Mouse (Mus musculus): ENCODE measurements around the gene 7530416G11Rik.

Gene 7530416G11Rik

GRCm38 (mm10) chr15:85503127-85503526 is at the start of gene 7530416G11Rik:
7530416G11Rik (minus strand) TSS chr15:85503227.
- DNase-seq = no peak

GRCm38 (mm10) chr15:85546500-85546899 is 43.5 kb upstream of the 7530416G11Rik start:
- DNase-seq = peak; percentile 12

GRCm38 (mm10) chr15:85545369-85545768 is 42.3 kb upstream of the 7530416G11Rik start:
- no peak for DNase-seq

- no peak for DNase-seq
These were observed 35.1 kb upstream of the 7530416G11Rik start for GRCm38 (mm10) chr15:85538170-85538569.

DNA sequence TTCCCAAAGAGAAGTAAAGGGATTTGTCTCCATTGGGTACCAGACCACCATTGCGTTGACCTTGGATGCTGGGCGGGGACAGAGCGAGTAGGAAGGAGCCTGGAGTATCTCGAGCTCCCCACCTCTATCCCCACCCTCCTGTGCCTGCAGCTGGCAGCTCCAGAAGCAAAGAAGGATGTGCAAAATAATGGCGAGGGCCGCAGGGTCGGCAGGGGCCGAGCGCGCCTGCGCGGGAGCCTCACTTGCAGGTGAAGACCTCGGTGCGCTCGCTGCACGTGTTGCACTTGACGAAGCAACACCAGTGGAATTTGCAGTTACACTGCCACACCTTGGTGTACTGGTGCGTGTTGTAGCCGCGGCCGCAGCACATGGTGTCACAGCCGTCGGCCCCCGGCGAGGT is 34.1 kb upstream of the 7530416G11Rik start:
- DNase-seq = no peak

DNA sequence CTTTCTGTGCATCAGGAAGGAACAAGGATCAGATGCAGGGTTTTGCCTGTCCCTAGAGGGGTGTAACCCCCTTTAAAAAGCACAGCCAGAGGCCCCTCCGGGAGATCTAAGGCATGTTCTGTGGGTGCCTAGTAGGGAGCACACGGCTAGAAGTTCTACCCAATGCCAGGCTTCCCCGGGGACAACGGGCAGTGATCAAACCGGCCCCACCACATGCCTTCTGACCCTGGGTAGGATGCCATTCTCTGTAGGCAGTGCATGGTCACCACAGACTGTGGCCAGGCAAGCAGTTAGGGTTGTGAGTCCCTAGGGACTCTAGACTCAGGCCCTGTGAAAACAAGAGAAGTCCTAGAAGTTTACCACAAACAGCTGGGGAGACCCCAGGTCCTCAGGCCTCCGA is 31.6 kb upstream of the 7530416G11Rik start:
- DNase-seq = no peak

DNA sequence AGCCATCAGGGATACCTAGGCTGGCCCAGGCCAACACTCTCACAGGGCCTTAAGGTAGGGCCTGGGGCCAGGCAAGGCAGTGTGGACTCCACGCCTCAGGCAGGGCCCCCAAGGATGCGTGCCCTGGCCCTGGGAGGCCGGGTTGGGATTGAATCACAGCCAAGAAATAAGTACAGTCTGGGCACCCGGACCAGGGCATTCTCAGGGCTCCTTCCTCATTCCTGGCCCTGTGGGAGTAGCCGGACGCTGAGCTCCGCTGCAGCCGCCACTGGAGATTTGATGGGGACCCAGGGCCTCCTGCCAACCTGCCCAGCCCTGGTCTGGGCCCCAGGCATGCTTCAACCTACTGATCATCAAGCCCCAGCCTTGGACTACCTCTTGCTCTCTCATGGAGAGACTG is 31.2 kb upstream of the 7530416G11Rik start:
- DNase-seq = no peak

DNA sequence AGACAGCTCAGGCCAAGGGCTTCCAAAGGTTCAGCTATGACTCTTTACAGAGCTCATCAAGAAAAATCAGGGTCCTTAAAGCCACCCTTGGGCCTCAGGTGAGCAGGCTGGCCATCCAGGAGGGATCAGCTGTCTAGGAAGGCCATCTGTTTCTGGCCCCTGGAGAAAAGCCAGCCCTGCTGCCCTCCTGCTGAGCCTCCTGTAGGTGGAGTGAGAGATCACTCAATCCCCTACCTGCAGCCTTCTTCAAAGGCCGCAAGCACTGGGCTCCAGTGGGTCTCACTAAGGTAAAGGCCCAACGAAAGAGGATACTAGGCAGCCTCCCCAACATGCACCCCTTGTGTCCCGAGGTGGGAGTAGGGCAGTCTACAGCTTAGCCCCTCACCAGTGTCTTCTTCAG is 29.0 kb upstream of the 7530416G11Rik start:
- no peak for DNase-seq

- DNase-seq = no peak
These were observed 26.9 kb upstream of the 7530416G11Rik start for GRCm38 (mm10) chr15:85529911-85530310.

DNA sequence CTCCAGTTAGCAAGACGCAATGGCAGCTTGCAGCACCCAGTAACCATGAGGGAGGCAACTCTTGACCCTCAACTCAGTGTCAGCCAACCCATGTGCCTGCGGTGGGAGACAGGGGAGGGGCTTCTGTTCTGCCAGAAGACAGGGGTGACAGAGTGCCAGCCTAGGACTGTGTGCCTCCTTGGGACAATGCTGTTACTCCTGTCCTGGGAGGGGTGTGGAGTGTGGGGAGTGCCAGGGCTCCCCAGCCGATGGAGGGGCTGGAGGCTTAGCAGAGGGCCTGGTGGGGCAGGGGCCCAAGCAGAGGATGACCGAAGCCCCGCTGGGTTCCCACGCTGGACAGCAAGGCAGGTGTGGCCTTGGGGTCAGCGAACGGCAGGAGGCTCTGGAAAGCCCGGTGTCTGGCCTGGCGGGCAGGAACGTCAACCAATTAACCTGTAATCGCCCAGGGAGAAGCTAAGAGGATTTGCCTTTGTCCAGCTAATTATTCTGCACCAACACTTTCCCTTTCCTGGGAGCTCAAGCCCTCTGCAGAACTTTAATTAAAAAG is 21.4 kb upstream of the 7530416G11Rik start:
- no peak for DNase-seq

- no peak for DNase-seq
These were observed 20.4 kb upstream of the 7530416G11Rik start for GRCm38 (mm10) chr15:85523173-85523991.

DNA sequence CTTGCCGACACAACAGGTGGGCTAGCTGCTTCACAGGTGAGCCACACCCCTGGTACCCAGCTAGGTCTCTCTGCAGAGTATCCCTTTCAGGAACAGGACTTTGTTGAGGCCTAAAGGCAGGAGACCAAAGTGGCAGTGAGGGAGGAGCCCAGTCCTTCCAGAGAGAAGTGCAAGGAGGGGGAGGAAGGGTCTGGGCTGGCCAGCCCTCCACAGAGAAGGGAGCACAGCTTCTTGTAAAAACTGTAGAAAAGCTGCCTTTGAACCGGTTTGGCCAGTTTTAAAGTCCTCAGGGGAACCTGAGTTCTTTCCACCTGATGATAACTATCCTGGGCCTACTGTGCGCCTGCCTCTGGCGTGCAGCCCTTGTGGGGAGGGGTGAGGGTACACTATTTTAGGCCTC is 16.4 kb upstream of the 7530416G11Rik start:
- DNase-seq = no peak

GRCm38 (mm10) chr15:85507370-85508014 is 4.5 kb upstream of the 7530416G11Rik start:
- no peak for DNase-seq

- DNase-seq = no peak
These were observed 3.7 kb upstream of the 7530416G11Rik start for GRCm38 (mm10) chr15:85506680-85507079.

DNA sequence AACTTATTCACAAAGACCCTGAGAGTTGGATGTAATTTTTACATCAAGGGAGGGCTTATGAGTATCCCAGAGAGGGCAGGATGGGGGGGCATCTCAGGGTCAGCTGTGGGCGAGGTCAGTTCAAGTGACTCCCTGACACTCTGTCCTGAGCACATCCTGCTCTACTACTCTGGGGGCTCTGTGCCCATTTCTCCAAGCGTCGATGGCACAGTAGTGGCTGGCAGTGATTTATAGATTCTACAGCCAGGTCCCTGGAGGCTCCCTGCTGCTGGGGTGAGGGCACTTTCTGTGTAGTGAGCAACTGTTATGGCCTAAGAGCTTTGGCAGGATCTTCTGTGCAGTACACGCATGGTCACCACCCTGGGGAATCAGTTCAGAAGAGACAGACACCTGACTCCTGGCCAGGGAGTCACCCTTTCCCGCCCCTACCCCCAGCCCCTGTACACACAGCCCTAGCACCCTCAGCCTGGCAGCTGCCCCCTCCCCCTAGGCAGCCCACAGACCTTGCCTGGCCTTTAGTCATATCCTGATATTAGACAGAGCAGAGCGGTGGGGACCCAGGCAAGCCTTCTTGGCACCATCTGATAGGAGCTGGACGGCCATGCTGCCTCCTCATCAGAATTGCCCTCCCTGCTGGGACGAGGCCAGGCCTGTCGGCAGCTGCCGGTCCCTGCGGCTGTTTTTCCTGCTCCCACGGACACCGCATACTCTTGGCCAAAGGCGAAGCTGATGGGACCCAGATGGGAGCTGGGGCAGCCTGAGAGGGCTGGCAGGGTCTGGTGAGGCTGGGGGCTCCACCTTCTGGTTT is 2.3 kb upstream of the 7530416G11Rik start:
- DNase-seq = no peak

GRCm38 (mm10) chr15:85500267-85500666 is 2.8 kb downstream of the 7530416G11Rik start:
- DNase-seq = no peak

GRCm38 (mm10) chr15:85497981-85498475 is 5.0 kb downstream of the 7530416G11Rik start:
- DNase-seq = no peak

DNA sequence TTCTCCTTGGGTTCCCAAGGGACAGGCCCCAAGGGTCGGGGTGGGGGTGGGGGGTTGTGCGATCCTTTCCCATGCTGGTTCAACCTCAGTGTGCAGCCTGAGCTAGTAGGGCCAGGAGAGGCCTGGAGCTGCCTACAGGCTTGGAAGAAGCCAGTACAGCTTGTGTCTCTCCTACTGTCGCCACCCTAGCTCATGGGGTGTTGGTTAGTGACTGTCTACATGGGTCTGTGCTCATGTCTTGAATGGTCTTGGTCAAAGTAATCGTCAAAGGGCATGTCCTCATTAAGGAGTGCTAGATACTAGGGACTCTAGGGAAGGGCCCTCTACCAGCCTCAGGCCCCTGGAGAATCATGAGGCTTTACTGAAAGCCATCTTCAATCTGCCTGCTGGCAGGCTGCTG is 5.5 kb downstream of the 7530416G11Rik start:
- DNase-seq = no peak

DNA sequence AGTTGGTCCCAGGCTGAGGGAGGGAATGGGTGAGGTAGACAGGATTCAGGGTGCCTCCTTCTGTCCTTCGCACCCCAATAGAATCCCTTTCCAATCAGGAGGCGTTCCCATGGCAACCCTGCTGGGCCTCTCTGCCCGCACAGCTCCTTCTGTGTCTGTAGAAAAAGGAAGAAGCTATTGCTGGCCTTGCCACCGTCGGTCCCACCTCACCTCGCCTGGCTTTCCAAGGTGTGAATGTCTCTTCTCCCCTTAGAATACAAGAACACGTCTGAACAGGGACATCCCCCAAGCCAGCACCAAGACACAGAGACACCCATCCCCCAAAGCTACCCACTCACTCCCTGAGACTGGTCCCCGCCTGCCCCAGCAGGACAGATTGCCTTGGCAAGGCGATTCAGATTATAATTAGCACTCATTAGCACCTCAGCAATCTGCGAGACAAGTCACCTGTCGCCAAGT is 8.8 kb downstream of the 7530416G11Rik start:
- peak; percentile 79 for DNase-seq

DNA sequence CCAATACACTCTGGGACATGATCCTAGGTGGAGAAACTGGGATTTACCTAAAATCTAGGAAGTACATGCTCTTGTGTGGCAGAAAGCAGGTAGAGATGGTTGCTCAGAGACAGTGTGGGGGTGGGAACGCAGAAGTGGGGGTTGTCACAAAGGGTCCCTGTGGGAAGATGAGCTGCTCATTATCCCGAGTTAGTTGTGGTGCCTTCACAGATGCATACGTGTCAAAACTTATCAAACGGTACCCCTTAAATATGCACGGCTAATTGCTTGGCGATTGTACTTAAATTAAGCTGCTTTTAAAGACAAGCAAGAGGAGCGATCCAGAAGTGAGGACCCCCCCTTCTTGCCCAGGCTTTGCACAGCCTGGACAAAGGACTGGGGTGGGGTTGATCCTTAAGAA is 13.3 kb downstream of the 7530416G11Rik start:
- DNase-seq = no peak

DNA sequence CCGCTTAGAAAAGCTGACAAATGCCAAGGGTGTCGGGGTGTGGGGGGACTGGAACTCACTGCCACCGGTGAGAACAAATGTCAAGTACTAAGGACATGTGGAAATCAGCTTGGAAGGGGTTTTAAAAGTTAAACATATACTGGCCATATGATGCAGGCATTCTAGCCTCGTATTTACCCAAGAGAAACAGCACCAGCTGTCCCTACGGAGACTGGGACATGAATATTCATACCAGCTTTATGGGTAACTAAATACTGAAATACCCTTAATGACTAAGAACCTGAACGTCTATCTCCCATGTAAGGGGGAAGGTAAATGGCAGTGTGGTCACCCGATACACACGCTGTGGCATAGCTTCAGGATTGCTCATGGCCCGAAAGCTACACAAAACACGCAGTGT is 14.1 kb downstream of the 7530416G11Rik start:
- no peak for DNase-seq

DNA sequence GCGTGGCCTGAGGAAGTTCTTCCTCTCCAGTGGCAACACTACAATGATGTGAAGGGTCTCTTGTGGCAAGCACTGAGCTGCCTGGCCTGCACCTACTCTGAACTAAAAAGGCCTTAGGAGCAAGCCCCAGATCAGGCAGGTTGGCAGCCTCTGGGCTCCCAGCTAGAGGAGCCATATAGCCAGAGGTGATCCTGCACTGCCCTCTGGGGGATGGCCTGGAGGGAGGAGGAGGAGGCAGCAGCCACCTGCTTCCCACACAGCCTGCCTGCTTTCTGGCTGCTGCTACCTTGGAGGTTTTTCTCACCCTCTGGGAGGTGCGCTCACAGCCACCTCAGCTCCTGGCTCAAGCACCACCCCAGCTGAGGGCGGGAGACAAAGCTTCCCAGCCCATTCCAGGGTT is 22.4 kb downstream of the 7530416G11Rik start:
- DNase-seq = no peak

- no peak for DNase-seq
These were observed 23.1 kb downstream of the 7530416G11Rik start for GRCm38 (mm10) chr15:85479919-85480318.

All from right cerebral cortex, adult 18-20 months (tissue).